Mouse (Mus musculus) liver, adult 2 months (tissue): ENCODE data around the gene Ost4.

Source experiments
- CTCF ChIP-seq: fragments of 200-500 bp; IDR thresholded peaks from 2 replicates; pipeline ENCODE4 v1.5.1; 2011; ENCODE audit warnings: low read depth, low read length, control low read depth
- POLR2A ChIP-seq: fragments of 200-500 bp; IDR thresholded peaks from 2 replicates; pipeline ENCODE4 v1.6.1; 2011; ENCODE audit warnings: low read length, control low read depth; ENCODE audit not compliant: insufficient read depth; ENCODE audit errors: extremely low read depth

- TF ChIP-seq POLR2A (no peak), CTCF (no peak)
Observed at GRCm38 (mm10) chr5:30920621-30921020, 13.0 kb upstream of the Ost4 start.
